Mouse (Mus musculus) stomach, embryonic 14.5 days (tissue): Measurements from ENCODE around the gene Rsph10b. TPM values are rescaled to one million over a fixed set of nuclear protein-coding genes. Genes with fewer than 3 reads are reported as not detected.

ENCODE experiments used
- ATAC-seq: fragments of 200-750 bp; cut with Nextera tagmentation; 2 replicates; pipeline ENCODE4 v1.8.0; 2017; ENCODE audit warnings: low read depth, moderate TSS enrichment; ENCODE audit not compliant: insufficient number of reproducible peaks, insufficient read depth, low FRiP score
- H3K27ac ChIP-seq: fragments of 300-500 bp; sonication (generic); 2 replicates; pipeline ENCODE4 v1.5.1; 2014; ENCODE audit warnings: mild to moderate bottlenecking, low read length, moderate library complexity, mixed read lengths
- H3K27me3 ChIP-seq: fragments of 300-500 bp; sonication (generic); 2 replicates; pipeline ENCODE4 v1.6.1; 2014; ENCODE audit warnings: low read length, control low read depth, mixed read lengths; ENCODE audit not compliant: control insufficient read depth, insufficient read depth
- H3K36me3 ChIP-seq: fragments of 300-500 bp; sonication (generic); 2 replicates; pipeline ENCODE4 v1.6.1; 2014; ENCODE audit warnings: mild to moderate bottlenecking, control low read depth, low read length, moderate library complexity, mixed read lengths; ENCODE audit not compliant: control insufficient read depth, insufficient read depth
- H3K4me1 ChIP-seq: fragments of 300-500 bp; sonication (generic); 2 replicates; pipeline ENCODE4 v1.6.1; 2014; ENCODE audit warnings: low read length, control low read depth, mixed read lengths; ENCODE audit not compliant: control insufficient read depth, insufficient read depth
- H3K4me2 ChIP-seq: fragments of 300-500 bp; sonication (generic); replicated peaks from 2 replicates; pipeline ENCODE4 v1.6.1; 2014; ENCODE audit warnings: low read depth, low read length, control low read depth
- H3K4me3 ChIP-seq: fragments of 300-500 bp; sonication (generic); 2 replicates; pipeline ENCODE4 v1.5.1; 2014; ENCODE audit warnings: low read depth, low read length, control low read depth
- H3K9ac ChIP-seq: fragments of 300-500 bp; sonication (generic); replicated peaks from 2 replicates; pipeline ENCODE4 v1.6.1; 2014; ENCODE audit warnings: low read depth, mild to moderate bottlenecking, control low read depth, low read length, moderate library complexity, mixed read lengths
- H3K9me3 ChIP-seq: fragments of 300-500 bp; sonication (generic); 2 replicates; pipeline ENCODE4 v1.6.1; 2016; ENCODE audit warnings: low read depth, low read length, control low read depth; ENCODE audit not compliant: control insufficient read depth
- WGBS: fragments of 180-500 bp; shearing (Covaris S2); extraction: QIAGEN DNeasy Blood & Tissue Kit; methylation state at CpG from one replicate; pipeline ENCODE4 v1.1.7; 2014; 5-methylcytosine and 5-hydroxymethylcytosine counted together
- polyA plus RNA-seq: library from polyadenylated mRNA; unstranded; fragments of >200 nt; fragmentation: Nextera tagmentation; extraction: Ambion mirVana; gene quantifications from 2 replicates; pipeline ENCODE4 v1.2.1, GENCODE M21; 2014

Gene Rsph10b
- polyA plus RNA-seq, 1 experiment from 2014 or later: 1.4 TPM

GRCm38 (mm10) chr5:143948361-143948760 lies 15.5 kb downstream of the Rsph10b start:
- no peak overlapping the region for H3K27ac ChIP-seq
- no peak overlapping the region for H3K4me3 ChIP-seq
- no peaks in the 10 kb centered on the region for H3K36me3 ChIP-seq
- no peaks in the 10 kb centered on the region for H3K4me1 ChIP-seq
- 84% methylated on average over 12 of the region's 12 CpGs for WGBS
- no peak overlapping the region for H3K9ac ChIP-seq
- H3K9me3 ChIP-seq: no peaks in the 10 kb centered on the region
- ATAC-seq: no peak
- no peak overlapping the region for H3K4me2 ChIP-seq
- H3K27me3 ChIP-seq: no peaks in the 10 kb centered on the region

DNA sequence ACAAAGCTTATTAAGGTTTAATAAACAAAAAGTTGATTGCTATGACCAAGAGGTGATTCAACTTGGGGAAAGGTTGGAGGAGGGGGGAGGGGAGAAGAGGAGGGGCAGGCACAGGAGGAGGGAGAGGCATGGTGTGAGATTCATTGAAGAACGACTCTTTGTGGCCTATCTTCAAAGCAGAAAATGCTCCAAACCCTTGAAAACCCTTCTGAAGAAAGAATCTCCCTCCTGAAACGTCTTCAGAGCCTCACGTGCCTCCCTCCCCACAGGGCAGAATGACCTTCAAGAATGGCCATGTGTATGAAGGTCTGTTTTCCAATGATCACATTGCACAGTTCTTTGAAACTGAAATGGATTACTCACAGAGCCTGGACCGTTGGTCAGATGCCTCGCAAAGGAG lies 17.2 kb downstream of the Rsph10b start:
- ATAC-seq: no peak
- Histone ChIP-seq H3K27me3 (no peaks in the 10 kb centered on the region), H3K27ac (no peak overlapping the region), H3K9me3 (no peaks in the 10 kb centered on the region), H3K4me2 (no peak overlapping the region), H3K9ac (no peak overlapping the region), H3K36me3 (no peaks in the 10 kb centered on the region), H3K4me1 (no peaks in the 10 kb centered on the region), H3K4me3 (no peak overlapping the region)
- WGBS: 39% methylated on average over 5 of the region's 5 CpGs

- Histone ChIP-seq H3K27ac (no peak overlapping the region), H3K36me3 (no peaks in the 10 kb centered on the region), H3K9ac (no peak overlapping the region), H3K27me3 (no peaks in the 10 kb centered on the region), H3K4me1 (no peaks in the 10 kb centered on the region), H3K4me2 (no peak overlapping the region), H3K4me3 (no peak overlapping the region), H3K9me3 (no peaks in the 10 kb centered on the region)
- ATAC-seq: no peak
- 92% methylated on average over 6 of the region's 6 CpGs for WGBS
Observed at GRCm38 (mm10) chr5:143957101-143957500, 24.3 kb downstream of the Rsph10b start.

GRCm38 (mm10) chr5:143959551-143959950 lies 26.7 kb downstream of the Rsph10b start:
- WGBS: 92% methylated on average over 11 of the region's 11 CpGs
- no peak overlapping the region for H3K4me3 ChIP-seq
- H3K4me1 ChIP-seq: no peaks in the 10 kb centered on the region
- H3K9me3 ChIP-seq: no peaks in the 10 kb centered on the region
- no peaks in the 10 kb centered on the region for H3K36me3 ChIP-seq
- no peaks in the 10 kb centered on the region for H3K27me3 ChIP-seq
- no peak for ATAC-seq
- H3K4me2 ChIP-seq: no peak overlapping the region
- no peak overlapping the region for H3K9ac ChIP-seq
- H3K27ac ChIP-seq: no peak overlapping the region

- Histone ChIP-seq H3K4me3 (no peak overlapping the region), H3K4me1 (no peaks in the 10 kb centered on the region), H3K27me3 (no peaks in the 10 kb centered on the region), H3K36me3 (no peaks in the 10 kb centered on the region), H3K9ac (no peak overlapping the region), H3K9me3 (no peaks in the 10 kb centered on the region), H3K4me2 (no peak overlapping the region), H3K27ac (no peak overlapping the region)
- 78% methylated on average over 8 of the region's 8 CpGs for WGBS
- no peak for ATAC-seq
Observed at GRCm38 (mm10) chr5:143961176-143961575, 28.3 kb downstream of the Rsph10b start.

DNA sequence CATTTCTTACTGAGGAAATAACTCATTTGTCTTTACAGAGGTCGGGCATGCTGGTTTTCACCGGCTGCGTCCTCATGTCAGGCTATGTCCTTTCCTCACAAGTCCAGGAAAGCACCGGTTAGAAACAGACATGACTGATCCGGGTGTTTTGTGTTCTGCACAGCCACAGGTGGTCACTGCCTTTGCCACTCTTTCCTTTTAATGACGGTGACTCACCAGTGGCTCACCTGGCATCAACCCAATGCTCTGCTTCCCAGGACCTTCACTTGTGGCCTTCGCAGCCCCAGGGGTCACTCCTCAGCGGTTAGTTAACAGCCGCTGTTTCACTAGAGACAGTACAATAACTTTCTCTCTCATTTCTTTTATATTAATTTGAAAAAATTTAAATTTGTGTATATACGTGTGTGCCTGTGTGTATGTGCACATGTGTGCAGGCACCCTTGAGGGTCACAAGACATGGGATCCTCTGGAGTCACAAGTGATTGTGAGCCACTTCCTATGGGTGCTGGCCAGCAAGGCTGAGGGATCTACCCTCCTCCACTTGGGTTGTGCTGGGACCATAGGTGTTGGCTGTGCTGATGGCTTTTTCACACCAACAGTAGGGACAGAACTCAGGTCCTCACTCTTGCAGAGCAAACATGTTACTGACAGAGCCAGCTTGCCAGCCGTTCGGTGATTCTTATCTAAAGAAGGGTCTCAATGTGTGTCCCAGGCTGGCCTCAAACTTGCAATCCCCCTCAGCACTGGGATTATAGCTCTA lies 32.9 kb downstream of the Rsph10b start:
- Histone ChIP-seq H3K4me2 (no peak overlapping the region), H3K9me3 (no peaks in the 10 kb centered on the region), H3K36me3 (no peaks in the 10 kb centered on the region), H3K4me1 (no peaks in the 10 kb centered on the region), H3K4me3 (no peak overlapping the region), H3K9ac (no peak overlapping the region), H3K27me3 (no peaks in the 10 kb centered on the region), H3K27ac (no peak overlapping the region)
- 86% methylated on average over 12 of the region's 12 CpGs for WGBS
- no peak for ATAC-seq

DNA sequence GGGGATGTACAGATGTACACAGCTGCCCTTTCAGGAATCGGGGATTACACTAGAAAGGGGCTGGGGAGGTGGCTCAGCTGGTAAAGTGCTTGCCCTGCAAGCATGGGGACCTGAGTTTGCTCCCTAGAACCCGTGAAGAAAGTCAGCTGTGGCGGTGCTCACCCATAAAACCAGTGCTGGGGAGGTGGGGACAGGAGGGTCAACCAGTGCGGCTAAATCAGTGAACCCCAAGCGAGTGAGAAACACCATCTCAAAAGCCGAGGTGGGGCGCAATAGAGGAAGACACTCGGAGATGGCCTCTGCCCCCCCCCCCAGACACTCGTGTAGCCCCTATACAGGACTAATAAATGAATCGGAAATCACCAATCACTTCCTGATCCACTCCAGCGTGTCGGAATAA lies 33.8 kb downstream of the Rsph10b start:
- Histone ChIP-seq H3K4me2 (no peak overlapping the region), H3K27me3 (no peaks in the 10 kb centered on the region), H3K4me1 (no peaks in the 10 kb centered on the region), H3K27ac (no peak overlapping the region), H3K9me3 (no peaks in the 10 kb centered on the region), H3K9ac (no peak overlapping the region), H3K36me3 (no peaks in the 10 kb centered on the region), H3K4me3 (no peak overlapping the region)
- WGBS: 86% methylated on average over 12 of the region's 12 CpGs
- no peak for ATAC-seq

- H3K4me1 ChIP-seq: no peaks in the 10 kb centered on the region
- H3K36me3 ChIP-seq: no peaks in the 10 kb centered on the region
- H3K27me3 ChIP-seq: no peaks in the 10 kb centered on the region
- H3K4me3 ChIP-seq: no peak overlapping the region
- no peaks in the 10 kb centered on the region for H3K9me3 ChIP-seq
- H3K9ac ChIP-seq: no peak overlapping the region
- no peak overlapping the region for H3K27ac ChIP-seq
- H3K4me2 ChIP-seq: no peak overlapping the region
- 37% methylated on average over 3 of the region's 3 CpGs for WGBS
- no peak for ATAC-seq
Observed at GRCm38 (mm10) chr5:143972628-143973027, 39.8 kb downstream of the Rsph10b start.
